Mouse (Mus musculus) embryonic fibroblast, embryonic 13.5 days (primary cell): ENCODE measurements around the gene Lipn. TPM values are rescaled to one million over a fixed set of nuclear protein-coding genes. Genes with fewer than 3 reads are reported as not detected.
A peak's percentile ranks its signal among the peaks of the same experiment; 100 is the strongest.

Experiments used
- H3K27ac ChIP-seq: 2 replicates; pipeline ENCODE4 v1.5.1; 2012; ENCODE audit warnings: low read length, control low read depth, inconsistent platforms; ENCODE audit not compliant: insufficient read depth
- H3K4me1 ChIP-seq: 2 replicates; pipeline ENCODE4 v1.6.1; 2011; ENCODE audit warnings: low read length; ENCODE audit not compliant: control insufficient read depth, insufficient read depth
- H3K4me3 ChIP-seq: 2 replicates; pipeline ENCODE4 v1.5.1; 2011; ENCODE audit warnings: mild to moderate bottlenecking, control low read depth, low read length; ENCODE audit not compliant: insufficient read depth
- CTCF ChIP-seq: IDR thresholded peaks from 2 replicates; pipeline ENCODE4 v1.5.1; 2011; ENCODE audit warnings: mild to moderate bottlenecking, control low read depth, low read length, moderate library complexity, borderline replicate concordance; ENCODE audit not compliant: insufficient read depth
- POLR2A ChIP-seq: IDR thresholded peaks from 2 replicates; pipeline ENCODE4 v1.6.1; 2011; ENCODE audit warnings: low read depth, mild to moderate bottlenecking, control low read depth, low read length, moderate library complexity
- polyA plus RNA-seq: library from polyadenylated mRNA; stranded (reverse); fragments of >200 nt; gene quantifications from 2 replicates; pipeline ENCODE4 v1.2.4, GENCODE M21; 2011; ENCODE audit warnings: low read depth; ENCODE audit not compliant: missing spikeins, insufficient read length

Gene Lipn
- polyA plus RNA-seq, 1 experiment, result not detected

DNA sequence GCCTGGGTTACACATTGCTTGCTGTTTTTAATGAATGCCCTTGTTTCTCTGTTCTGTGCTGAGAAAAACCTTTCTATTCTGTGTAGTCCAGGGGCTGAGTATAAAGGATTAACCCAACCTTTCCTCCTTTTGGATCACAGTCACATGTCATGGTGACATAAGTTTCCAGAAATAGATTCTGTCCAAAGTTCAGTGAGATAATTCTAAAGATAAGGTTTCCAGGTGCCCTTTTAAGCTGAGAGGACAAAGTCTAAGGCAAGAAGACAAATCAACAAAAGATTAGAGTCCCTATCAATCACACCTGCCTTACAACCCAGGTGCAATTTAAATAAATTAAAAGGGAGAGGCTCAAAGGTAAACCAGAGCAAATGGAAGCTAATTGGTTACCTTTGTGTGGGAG lies 7.1 kb downstream of the Lipn start:
- H3K4me1 ChIP-seq, result no peaks in the 10 kb centered on the region
- TF ChIP-seq CTCF (no peak), POLR2A (no peak)
- no peak overlapping the region for H3K27ac ChIP-seq
- no peak overlapping the region for H3K4me3 ChIP-seq

DNA sequence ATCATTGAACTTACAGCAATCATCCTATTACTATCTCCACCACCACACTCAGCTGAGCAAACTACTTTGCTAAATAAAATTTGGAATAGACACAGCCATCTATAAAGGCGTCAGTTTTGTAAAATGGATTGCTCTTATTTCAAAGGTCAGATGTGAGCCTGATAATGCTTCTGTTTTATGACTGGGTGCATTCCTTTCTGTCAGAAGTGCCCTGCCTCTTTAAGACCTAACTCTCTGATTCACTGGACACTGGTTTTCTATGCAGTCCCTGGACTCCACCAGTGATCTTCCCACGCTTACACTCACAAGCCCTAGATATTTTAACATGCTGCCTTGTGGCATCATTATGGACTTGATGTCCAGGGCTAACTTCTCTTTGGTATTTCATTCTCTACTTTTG lies 11.0 kb downstream of the Lipn start:
- Histone ChIP-seq H3K4me1 (no peaks in the 10 kb centered on the region), H3K27ac (no peak overlapping the region), H3K4me3 (no peak overlapping the region)
- TF ChIP-seq POLR2A, result no peak
- TF ChIP-seq CTCF, result no peak

DNA sequence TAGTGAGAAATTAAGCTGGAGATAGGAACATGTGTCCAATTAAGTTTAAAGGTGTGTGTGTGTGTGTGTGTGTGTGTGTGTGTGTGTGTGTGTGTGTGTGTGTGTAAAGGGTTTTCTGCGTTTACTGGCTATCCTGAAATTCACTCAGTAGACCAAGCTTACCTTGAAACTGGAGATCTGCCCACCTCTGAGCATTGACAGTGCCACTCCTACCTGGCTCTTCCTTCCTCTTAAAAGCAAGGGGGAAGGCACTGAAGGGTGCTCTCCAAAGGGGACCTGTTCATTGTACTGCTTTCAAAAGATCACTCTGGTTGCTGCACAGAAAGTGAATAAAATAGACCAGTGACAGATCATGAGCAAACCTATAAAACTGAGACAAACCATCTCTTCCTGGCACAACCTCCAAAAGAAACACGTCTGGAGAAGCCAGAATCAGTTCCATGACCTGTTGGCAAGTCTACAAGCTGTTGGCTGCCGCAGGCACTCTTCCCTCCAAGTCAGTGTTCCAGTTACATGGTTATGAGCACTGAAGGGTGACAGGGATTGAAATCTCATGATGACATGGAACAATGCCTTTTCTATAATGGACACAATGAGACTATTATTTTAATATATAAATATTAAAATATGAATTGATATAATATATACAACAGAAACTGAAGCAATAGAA lies 22.0 kb downstream of the Lipn start:
- Histone ChIP-seq H3K27ac (no peak overlapping the region), H3K4me3 (no peak overlapping the region), H3K4me1 (no peaks in the 10 kb centered on the region)
- TF ChIP-seq CTCF, result no peak
- no peak for TF ChIP-seq POLR2A

DNA sequence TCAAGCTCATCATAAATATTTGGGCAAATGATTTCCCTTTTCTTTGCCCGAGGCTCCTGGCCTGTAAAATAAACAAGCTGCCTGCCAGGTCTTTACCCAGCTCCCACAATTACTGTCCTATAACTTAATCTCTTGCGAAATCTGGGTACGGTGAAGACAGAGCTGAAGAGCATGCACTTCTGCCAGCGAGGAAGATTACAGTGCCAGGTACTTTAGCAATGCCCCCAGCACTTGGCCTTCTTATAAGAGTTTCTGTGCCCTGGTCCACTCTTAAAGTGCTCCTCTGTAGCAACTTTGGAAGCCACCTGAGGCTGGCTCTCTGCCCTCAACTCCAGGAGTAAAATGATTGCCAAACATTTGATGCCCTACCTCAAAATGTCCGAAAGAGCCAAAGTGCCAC lies 28.2 kb downstream of the Lipn start:
- TF ChIP-seq POLR2A, result no peak
- TF ChIP-seq CTCF, result no peak
- H3K4me1 ChIP-seq, result no peaks in the 10 kb centered on the region
- H3K4me3 ChIP-seq, result no peak overlapping the region
- H3K27ac ChIP-seq, result no peak overlapping the region

DNA sequence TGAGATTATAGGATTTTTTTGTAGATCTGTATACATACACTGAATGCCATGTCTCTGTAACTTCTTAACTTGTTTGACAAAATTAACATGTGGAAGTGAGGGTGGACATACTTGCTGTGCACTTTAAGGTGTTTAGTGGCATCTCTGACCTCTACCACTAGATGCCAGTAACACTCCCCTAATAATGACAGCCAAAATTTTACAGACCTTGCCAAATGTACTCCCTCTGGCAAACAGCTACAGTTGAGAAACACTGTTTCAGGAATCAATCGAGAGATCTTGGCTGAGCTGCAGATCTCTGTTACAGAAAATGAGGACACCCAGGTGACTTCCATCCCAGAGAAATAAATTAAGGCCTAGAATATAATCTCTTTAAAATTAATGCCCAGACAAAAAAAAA lies 29.1 kb downstream of the Lipn start:
- H3K4me3 ChIP-seq, result no peak overlapping the region
- H3K27ac ChIP-seq, result no peak overlapping the region
- TF ChIP-seq CTCF (no peak), POLR2A (no peak)
- H3K4me1 ChIP-seq, result no peaks in the 10 kb centered on the region

DNA sequence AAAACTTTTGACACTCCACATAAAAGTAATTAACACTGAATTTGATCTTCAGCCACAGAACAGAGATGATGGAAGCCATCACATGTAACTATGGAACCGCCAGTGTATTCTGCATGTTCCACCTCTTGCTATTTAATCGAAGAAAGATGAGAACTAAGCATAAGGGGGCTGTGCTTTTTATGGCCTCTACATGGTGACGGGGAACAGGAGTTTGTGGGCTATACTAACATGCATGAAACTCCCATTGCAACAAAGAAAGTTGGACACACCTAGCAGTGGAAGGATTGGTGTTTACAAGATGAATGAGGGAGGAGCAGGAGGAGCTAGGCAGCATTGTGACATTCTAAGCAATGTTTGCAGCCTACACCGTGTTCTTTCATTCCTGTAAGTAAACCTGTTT lies 33.5 kb downstream of the Lipn start, which contains the start of gene Lipm:
Gene Lipm, plus strand, starts transcription at position 301 of the 400 bp plus-strand sequence.
- TF ChIP-seq CTCF, result no peak
- TF ChIP-seq POLR2A, result no peak
- no peak within 1 kb of the TSS for H3K27ac ChIP-seq

DNA sequence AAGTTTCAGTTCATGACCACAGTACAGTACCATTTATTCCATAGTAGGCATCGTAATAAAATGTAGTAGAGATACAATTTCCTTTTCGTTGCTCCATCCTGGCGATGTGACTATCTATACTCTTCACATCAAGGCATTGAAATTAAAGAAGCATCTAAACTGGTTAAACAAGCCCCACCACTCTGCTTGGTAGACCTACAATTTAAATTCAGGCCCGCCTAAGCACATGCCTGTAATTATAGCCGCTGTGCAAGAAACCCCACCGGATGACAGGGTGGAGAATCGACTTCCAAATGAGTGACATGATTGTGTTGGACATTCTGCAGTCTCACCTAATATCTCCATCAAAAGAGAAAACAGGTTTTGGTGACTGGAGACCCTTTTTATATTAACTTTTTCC lies 34.7 kb downstream of the Lipn start:
- TF ChIP-seq CTCF, result no peak
- no peak for TF ChIP-seq POLR2A
- no peak overlapping the region for H3K4me3 ChIP-seq
- no peak overlapping the region for H3K27ac ChIP-seq
- H3K4me1 ChIP-seq, result no peaks in the 10 kb centered on the region

More for the DNA sequence above, 33.5 kb downstream of the Lipn start, which contains the start of gene Lipm:
- no peaks in the 10 kb centered on the region for H3K4me1 ChIP-seq
- no peak within 1 kb of the TSS for H3K4me3 ChIP-seq

DNA sequence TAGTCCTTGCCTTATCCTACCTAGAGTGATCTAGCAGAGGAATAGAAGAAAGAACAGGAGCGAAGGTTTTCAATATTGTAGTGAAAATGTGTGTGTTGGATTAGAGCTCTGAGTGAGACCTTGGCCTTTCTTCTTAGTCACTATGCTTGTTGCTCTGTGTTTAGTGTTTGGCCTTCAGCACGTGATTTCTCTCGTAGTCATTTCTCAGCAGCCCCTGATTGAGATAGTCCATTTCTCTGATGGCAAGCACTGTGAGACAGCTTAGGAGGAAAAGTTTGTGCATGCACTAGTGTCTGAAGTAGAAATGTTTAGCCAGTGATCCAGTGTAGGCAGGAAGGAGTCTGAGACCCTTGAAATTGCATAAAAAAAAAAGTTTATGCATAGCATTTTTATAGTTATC lies 37.7 kb downstream of the Lipn start:
- Histone ChIP-seq H3K4me1 (no peaks in the 10 kb centered on the region), H3K27ac (no peak overlapping the region), H3K4me3 (no peak overlapping the region)
- TF ChIP-seq CTCF (no peak), POLR2A (no peak)

DNA sequence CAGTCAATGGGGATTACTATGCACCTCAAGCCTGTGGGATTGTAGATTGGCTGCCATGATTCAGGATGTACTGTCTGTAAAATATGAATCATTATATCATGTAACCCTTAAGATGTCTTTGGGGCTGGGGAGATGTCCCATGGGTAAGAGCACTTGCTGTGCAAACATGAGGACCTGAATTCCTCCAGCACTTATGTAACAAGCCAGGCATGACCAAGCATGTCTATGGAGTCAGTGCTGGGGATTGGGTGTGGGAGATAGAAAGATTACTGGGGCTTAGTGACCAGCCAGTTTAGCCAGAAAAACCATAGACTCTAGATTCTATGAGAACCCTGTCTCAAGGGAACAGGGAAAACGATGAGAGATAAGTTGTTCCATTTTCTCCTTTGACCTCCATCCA lies 51.9 kb downstream of the Lipn start:
- H3K27ac ChIP-seq, result peak overlapping the region; percentile 98
- H3K4me1 ChIP-seq, result no peaks in the 10 kb centered on the region
- TF ChIP-seq POLR2A, result no peak
- TF ChIP-seq CTCF, result no peak
- H3K4me3 ChIP-seq, result no peak overlapping the region

DNA sequence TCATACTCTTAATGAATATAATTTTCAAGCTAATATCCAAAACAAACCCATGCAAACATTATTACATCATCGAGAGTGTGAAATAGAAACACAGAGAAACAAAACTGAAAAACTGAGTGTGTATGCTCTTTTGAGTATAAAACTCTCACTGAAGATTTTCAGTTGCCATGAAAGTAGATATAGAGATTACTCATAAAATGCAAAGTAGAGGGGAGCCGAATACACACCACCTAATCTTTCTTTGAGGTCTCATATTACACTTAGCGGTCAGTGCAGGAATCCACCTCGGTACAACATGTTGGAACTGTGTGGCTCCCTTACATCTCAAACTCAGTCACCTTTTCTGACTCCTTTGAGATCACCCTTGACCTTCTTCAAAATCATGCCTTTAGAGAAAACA lies 52.5 kb downstream of the Lipn start:
- Histone ChIP-seq H3K4me1 (no peaks in the 10 kb centered on the region), H3K4me3 (no peak overlapping the region), H3K27ac (peak overlapping the region; percentile 98)
- no peak for TF ChIP-seq POLR2A
- no peak for TF ChIP-seq CTCF

DNA sequence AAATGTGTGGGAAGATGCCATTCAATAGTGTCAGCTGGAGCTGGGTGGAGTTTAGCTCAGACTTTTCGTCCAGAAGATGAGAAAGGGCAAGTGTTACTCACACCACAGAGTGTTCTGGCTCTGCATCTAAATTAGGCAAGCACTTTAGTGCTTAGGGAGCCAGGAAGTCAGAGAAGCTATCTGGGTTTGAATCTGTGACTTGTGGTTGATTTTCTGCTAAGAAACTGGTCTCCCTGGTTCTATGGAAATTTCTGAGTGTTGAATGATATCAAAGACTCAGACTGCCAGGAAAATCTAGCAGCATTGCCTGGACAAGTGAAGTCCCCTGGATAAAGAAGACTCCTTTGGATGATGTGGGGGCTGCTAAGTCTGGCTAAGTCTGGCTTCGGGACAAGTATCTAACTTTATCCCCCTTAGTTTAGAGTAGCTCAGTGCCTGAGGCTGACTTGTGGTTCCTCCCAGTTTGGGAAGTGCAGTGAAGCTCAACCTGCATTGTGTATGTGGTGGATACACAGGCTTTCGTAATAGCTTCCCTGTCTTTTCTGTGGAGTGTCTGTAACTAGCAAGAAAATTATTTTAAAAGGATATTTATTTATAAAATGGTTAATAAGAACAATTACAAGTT lies 53.1 kb downstream of the Lipn start:
- H3K27ac ChIP-seq, result peak overlapping the region; percentile 98
- TF ChIP-seq POLR2A, result no peak
- no peak for TF ChIP-seq CTCF
- H3K4me1 ChIP-seq, result no peaks in the 10 kb centered on the region

More for the DNA sequence above, 53.1 kb downstream of the Lipn start:
- no peak overlapping the region for H3K4me3 ChIP-seq

Other genes starting within 250 kb of the Lipn start
- not detected in 2 replicates for gene Lipf, start 106.2 kb upstream of the Lipn start, polyA plus RNA-seq
- gene Lipk, start 59.1 kb upstream of the Lipn start, polyA plus RNA-seq, result not detected in 2 replicates
- gene Lipm, start 33.6 kb downstream of the Lipn start, polyA plus RNA-seq, result 0.25 TPM in 1 of 2 replicates, not detected in the other
- gene Ankrd22, start 98.7 kb downstream of the Lipn start, polyA plus RNA-seq, result not detected in 2 replicates
- gene Stambpl1, start 124.9 kb downstream of the Lipn start, polyA plus RNA-seq, result 30.6 and 40.5 TPM in 2 replicates
- gene Acta2, start 188.2 kb downstream of the Lipn start, polyA plus RNA-seq, result 5,580 and 7,205 TPM in 2 replicates
- 27.9 and 32.2 TPM in 2 replicates for gene Fas, start 223.3 kb downstream of the Lipn start, polyA plus RNA-seq